Mouse (Mus musculus): Measurements from ENCODE around the gene Lrrc31. TPM values are rescaled to one million over a fixed set of nuclear protein-coding genes. Genes with fewer than 3 reads are reported as not detected.
A peak's percentile ranks its signal among the peaks of the same experiment; 100 is the strongest.

Lrrc31 gene
- polyA plus RNA-seq, 1 experiment: 5.3 TPM

DNA sequence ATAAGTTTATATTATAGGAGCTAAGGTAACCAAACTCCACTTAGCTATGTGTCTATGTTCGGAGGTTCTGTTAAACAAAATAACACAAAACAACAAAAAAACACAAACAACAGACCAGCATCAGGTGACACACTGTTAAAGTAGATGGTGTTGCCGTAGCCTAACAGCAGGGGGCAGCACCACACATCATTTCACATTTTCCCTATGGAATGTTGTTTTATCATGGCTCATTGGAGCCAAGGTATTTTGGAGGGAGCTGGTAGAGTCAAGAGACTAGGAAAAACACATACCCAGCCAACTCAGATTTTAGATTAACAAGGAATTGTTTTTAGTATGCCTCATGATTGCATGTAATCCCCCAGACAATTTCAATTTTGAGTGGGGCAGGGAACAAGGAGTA, 3.3 kb downstream of the Lrrc31 start:
- DNase-seq (ENCODE audit: low read depth, low spot score): peak; percentile 32
- 13% methylated on average over 2 of the region's 2 CpGs for WGBS

DNA sequence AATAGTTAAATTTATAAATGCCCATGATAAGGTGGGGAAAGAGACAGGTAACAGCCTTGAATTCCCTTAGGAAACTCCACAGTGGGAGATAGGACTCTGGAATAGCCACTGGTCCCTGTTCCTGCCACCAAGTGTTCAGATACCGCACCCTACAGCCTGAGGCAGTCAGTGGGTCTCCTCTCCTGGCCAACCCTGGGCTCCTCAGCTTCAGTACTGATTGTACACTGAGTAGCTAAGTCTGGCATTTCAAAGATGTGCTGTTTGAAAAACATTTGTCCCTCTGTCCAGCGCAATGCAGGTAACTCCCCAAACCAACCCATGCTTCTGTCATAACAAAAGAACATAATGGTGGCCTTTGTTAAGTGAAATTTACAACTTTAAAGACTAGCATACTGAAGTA, 4.0 kb downstream of the Lrrc31 start:
- WGBS: 89% methylated on average over 2 of the region's 2 CpGs
- no peak for DNase-seq (ENCODE audit: low read depth, low spot score)

DNA sequence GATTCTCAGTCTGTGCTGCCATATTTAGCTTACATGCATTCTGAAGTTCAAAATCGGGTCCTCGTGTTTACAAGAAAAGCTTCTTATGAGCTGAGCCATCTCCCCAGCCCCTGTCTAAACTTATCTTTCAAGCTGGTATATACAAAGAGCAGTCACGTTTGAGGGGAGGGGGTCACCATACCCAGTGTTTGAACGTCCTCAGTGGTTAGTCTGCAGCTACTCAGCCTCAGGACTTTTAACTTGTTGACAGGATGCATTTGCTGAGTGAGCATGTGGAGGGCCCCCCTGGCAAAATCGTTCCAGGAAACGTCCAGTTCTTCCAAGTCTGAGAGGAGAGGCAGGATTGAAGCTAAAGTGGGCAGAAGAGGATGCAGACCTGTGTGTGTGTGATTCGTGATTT, 8.7 kb downstream of the Lrrc31 start:
- whole genome bisulfite sequencing: 63% methylated on average over 7 of the region's 7 CpGs

DNA sequence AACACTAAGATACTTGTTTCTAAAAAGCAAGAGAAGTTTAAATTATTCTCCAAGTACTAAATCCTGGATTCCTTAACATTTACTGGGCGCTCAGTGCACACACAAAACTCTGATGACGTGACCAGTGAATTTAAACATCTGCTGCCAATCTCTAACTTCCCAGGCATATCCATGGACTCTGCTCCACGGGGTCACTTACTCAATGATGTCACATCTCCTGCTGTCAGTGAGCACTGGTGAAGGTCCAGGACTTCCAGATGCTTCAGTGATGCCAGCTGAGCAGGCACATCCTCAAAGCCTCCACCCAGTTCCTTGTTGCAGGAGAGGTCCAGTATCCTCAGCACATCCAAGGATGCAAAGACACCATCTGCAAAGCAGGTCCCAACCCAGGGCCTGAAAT, 12.4 kb downstream of the Lrrc31 start:
- WGBS: 78% methylated on average over 3 of the region's 3 CpGs

More for the DNA sequence above, 8.7 kb downstream of the Lrrc31 start:
- DNase-seq (ENCODE audit: low read depth, low spot score): no peak

DNA sequence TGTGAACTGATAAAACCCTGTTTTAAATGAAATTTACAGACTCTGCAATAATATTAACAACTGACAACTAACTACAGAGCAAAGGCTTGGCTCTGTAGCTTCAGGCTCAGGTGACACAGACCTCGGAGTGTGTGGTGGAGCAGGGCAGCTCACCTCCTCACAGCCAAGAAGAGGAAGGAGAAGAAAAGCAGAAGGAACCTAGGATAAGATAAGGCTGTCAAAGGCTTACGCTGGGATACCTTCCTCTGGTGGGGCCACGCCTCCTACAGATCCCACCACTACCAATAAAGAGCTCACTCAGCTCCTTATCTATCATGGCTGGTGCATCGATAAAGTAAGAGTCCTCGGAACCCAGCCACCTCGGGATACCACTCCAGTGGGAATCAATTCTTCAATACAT, 16.5 kb downstream of the Lrrc31 start:
- DNase-seq (ENCODE audit: low read depth, low spot score): no peak
- WGBS: 85% methylated on average over 6 of the region's 6 CpGs

More for the DNA sequence above, 12.4 kb downstream of the Lrrc31 start:
- no peak for DNase-seq (ENCODE audit: low read depth, low spot score)

DNA sequence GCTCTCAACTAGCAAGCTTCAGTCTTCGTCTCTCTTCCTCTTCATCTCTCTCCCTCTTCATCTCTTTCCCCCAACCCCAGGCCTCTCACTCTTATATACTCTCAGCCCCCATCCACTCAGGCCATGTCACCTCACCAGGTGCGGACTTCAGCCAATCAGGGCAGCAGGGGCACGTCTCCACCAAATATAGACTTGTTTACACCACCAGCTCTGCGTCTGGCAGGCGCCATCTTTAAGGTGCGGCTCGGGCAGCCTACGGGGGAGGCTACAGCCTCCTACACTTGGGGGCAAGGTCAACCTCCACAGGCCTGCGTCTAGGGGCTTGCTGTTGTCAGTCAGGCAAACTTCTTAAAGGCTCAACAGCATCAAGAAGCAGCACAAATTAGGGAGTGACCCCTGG, 41.2 kb downstream of the Lrrc31 start:
- DNase-seq (ENCODE audit: low read depth, low spot score): no peak
- 73% methylated on average over 9 of the region's 9 CpGs for WGBS

DNA sequence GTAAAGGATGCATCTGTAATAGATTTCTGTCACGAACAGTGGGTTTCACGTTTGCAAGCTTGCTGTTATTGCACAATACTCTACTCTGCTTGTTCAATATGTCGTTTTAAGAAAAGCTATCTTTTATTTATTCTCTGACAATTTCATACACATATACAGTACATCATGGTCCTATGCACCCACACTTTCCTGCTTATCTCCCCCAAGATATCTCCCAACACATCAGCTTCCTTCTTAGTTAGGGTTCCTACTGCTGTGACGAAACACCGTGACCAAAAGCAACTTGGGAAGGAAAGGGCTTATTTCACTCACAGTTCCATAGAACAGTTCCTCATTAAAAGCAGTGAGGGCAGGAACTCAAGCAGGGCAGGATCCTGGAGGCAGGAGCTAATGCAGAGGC, 43.7 kb downstream of the Lrrc31 start:
- DNase-seq (ENCODE audit: low read depth, low spot score): no peak
- 80% methylated on average over 5 of the region's 5 CpGs for WGBS

DNA sequence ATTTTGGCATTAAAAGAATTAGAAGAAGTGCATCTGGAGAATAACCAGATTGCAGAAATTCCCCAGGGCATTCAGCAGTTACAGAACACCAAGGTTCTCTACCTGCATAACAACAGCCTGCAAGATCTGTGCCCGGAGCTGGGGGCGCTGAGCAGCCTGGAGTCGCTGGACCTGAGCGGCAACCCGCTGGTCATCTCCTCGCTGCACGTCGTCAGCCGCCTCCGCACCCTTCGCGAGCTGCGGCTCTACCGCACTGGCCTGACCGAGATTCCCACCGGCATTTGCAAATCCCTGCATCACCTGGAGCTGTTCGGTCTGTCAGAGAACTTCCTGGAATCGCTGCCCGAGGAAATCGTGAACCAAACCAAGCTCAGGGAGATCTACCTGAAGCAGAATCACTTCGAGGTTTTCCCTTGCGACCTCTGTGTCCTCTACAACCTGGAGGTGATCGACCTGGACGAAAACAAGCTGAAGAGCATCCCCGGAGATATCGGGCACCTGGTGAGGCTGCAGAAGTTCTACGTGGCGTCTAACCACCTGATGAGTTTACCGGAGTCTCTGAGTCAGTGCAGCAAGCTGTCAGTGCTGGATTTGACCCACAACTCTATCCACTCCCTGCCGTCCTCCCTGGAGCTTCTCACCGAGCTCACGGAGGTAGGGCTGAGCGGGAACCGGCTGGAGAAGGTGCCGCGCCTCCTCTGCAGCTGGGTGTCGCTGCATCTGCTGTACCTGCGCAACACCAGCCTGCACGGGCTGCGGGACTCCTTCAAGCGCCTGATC, 49.4 kb downstream of the Lrrc31 start:
- 1% methylated on average over 41 of the region's 41 CpGs for WGBS
- peak; percentile 10 for DNase-seq (ENCODE audit: low read depth, low spot score)

DNA sequence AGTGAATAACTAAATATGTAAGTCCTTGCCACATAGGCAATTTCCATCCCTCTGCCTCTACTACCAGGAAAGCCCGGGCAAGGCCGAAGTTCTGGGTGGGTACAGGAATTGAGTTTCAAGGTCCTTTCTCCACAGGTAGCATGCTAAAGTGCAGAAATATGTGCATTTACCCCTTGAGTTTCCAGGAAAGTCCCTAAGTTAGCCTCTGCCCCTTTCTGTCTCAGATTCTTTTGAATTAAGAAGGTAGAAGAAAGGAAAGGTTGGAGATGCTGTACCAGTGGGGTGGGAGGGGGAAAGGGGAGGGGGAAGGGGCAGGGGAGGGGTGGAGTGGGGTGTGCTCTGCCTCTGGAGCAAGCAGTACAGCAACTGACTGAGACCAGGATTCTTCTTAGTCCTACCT, 51.2 kb downstream of the Lrrc31 start:
- 88% methylated on average over 2 of the region's 2 CpGs for WGBS
- no peak for DNase-seq (ENCODE audit: low read depth, low spot score)

DNA sequence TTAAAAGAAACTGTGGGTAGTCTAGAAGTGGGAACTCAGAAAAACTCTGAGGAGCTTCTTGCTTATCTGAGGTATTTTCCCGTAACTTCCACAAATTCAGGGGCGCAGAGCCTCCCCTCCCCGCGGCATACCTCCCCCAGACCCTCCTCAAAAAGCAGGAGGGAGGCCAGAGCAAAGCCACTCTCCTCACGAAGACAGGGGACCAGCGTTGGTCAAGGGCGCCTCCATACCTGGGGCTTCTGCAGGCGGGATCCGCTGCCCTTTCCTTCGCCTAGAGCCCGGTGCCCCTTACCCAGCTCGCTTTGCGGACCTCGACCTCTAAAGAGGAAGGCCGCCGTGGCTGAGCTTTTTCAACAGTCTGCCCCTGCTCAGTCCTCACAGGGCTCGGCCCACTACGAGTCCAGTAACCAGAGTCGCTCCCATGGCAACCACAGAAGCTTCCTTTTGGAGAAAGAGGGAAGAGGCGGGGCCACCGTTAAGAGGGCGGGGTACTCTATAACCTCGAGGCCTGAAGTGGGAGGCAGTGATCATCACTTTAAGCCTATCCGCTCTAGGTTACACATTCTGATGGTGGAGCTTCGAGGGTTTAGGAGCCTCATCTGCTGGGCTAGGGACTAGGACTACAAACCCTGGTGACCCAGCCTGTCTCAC, 52.1 kb downstream of the Lrrc31 start, which contains the start of gene Lrrc34:
Gene Lrrc34 (minus strand): TSS at position 430 of the 651 bp plus-strand sequence.
- 8% methylated on average over 25 of the region's 25 CpGs for WGBS
- DNase-seq (ENCODE audit: low read depth, low spot score): peak; percentile 16

DNA sequence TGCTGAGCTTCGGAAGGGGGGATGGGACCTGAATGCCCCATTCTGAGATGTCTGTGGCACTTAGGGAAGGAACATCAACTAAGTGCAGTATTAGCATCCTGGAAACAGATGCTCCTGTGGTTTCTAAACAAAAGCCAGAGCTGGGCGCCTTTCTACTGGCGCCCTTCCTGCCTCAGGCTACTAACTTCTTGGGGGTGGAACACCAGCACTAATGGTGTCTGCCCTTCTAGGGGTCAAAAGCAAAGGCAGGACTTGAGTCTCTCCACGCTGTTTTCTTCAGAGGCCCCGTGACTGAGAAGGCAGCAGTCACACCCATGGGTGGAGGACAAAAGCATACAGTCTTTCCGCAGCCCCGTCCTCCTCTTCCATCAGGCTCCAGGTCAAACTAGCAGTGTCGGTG, 52.9 kb downstream of the Lrrc31 start:
- DNase-seq (ENCODE audit: low read depth, low spot score): no peak
- whole genome bisulfite sequencing: 47% methylated on average over 8 of the region's 8 CpGs

DNA sequence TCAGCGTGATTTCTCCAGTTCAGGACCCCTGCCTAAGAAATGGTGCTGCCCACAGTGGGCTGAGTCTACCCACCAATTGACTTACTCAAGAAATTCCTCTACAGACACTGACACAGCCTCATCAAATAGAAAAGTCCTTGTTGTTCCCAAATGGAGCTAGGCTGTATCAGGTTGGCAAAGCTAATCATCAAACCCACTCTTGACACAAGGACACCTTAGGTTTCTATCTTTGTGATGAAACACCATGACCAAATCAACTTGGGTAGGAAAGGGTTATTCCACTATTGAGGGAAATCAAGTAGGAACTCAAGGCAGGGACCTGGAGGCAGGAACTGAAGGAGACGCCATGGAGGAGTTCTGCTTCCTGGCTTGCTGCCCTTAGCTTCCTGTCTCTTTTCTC, 55.4 kb downstream of the Lrrc31 start, which contains the start of gene Lrriq4:
Gene Lrriq4 (plus strand): TSS at position 301 of the 400 bp plus-strand sequence.
- 67% methylated on average over 2 of the region's 2 CpGs for WGBS
- no peak for DNase-seq (ENCODE audit: low read depth, low spot score)

DNA sequence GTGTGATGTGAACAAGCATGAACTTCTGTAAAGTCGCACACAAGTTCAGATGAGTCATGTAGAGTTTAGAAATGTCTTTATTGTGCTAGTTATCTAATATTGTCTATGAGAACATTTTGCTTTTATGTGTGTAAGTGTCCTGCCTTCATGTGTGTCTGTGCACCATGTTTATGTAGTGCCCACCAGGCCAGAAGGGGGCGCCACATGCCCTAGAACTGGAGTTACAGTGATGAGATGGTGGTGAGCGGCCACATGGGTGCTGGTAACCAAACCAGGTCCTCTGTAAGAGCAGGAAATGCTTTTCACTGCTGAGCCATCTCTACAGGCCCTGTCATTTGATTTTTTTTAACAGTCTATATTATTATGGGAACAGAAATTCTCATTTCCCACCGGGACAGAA, 64.0 kb downstream of the Lrrc31 start:
- 80% methylated on average over 4 of the region's 4 CpGs for WGBS
- DNase-seq (ENCODE audit: low read depth, low spot score): no peak

DNA sequence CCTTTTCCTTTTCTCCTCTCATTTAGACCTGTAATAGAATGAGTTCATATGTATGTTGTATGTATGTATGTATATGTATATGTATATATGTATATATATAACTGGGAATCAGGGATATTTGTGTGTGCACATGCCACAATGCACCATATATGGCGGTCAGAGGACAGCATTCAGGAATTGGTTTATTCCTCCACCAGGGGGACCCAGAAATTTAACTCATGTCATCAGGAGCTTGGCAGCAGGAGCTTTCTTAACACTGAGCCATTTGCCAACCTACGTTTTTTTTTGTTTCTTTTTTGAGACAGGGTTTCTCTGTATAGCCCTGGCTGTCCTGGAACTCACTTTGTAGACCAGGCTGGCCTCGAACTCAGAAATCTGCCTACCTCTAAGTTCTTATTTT, 66.0 kb downstream of the Lrrc31 start:
- WGBS: 62% methylated on average over 3 of the region's 3 CpGs
- DNase-seq (ENCODE audit: low read depth, low spot score): no peak

Other genes with a start within 250 kb of the Lrrc31 start
- gene Mecom, start 151.8 kb downstream of the Lrrc31 start, polyA plus RNA-seq (2012; rRNA removed): 4.4 and 6.5 TPM in 2 replicates
- gene Actrt3, start 99.9 kb downstream of the Lrrc31 start, polyA plus RNA-seq (2012; rRNA removed): 0.11 TPM in 1 of 2 replicates, not detected in the other
- gene Mynn, start 97.8 kb downstream of the Lrrc31 start, polyA plus RNA-seq (2012; rRNA removed): 6.0 and 7.8 TPM in 2 replicates
- not detected in 2 replicates for gene Lrriq4, start 55.3 kb downstream of the Lrrc31 start, polyA plus RNA-seq (2012; rRNA removed)
- not detected in 2 replicates for gene Lrrc34, start 52.0 kb downstream of the Lrrc31 start, polyA plus RNA-seq (2012; rRNA removed)
- not detected in 2 replicates for gene Samd7, start 46.5 kb upstream of the Lrrc31 start, polyA plus RNA-seq (2012; rRNA removed)
- gene Sec62, start 93.0 kb upstream of the Lrrc31 start, polyA plus RNA-seq (2012; rRNA removed): 8.8 and 10.2 TPM in 2 replicates
- gene Gpr160, start 156.1 kb upstream of the Lrrc31 start, polyA plus RNA-seq (2012; rRNA removed): 59.4 and 63.3 TPM in 2 replicates

Measured in large intestine, adult 2 months (tissue).